Mouse (Mus musculus) lung, adult 2 months (tissue): Measurements from ENCODE around the gene Hs6st2.

ENCODE experiments used
- CTCF ChIP-seq: fragments of 200-500 bp; IDR thresholded peaks from 2 replicates; pipeline ENCODE4 v1.5.1; 2011; ENCODE audit warnings: mild to moderate bottlenecking, low read length, control low read depth; ENCODE audit not compliant: insufficient read depth
- POLR2A ChIP-seq: fragments of 200-500 bp; IDR thresholded peaks from 2 replicates; pipeline ENCODE4 v1.6.1; 2011; ENCODE audit warnings: low read depth, mild to moderate bottlenecking, control low read depth, low read length, borderline replicate concordance; ENCODE audit errors: extremely low read depth

GRCm38 (mm10) chrX:51488374-51488773 is 193.3 kb downstream of the Hs6st2 start:
- TF ChIP-seq CTCF: no peak
- no peak for TF ChIP-seq POLR2A
